Mouse (Mus musculus) liver, embryonic 16.5 days (tissue): ENCODE data around the gene Ubald1. TPM values are rescaled to one million over a fixed set of nuclear protein-coding genes. Genes with fewer than 3 reads are reported as not detected.

ENCODE experiments used
- ATAC-seq: fragments of 200-750 bp; cut with Nextera tagmentation; 2 replicates; pipeline ENCODE4 v1.8.0; 2017; ENCODE audit warnings: low read depth, mild to moderate bottlenecking, moderate number of reproducible peaks, moderate library complexity
- H3K27ac ChIP-seq: fragments of 300-500 bp; sonication (generic); 2 replicates; pipeline ENCODE4 v1.5.1; 2014; ENCODE audit warnings: mild to moderate bottlenecking, low read length
- H3K27me3 ChIP-seq: fragments of 300-500 bp; sonication (generic); 2 replicates; pipeline ENCODE4 v1.6.1; 2014; ENCODE audit warnings: low read depth, low read length, mixed read lengths; ENCODE audit not compliant: control insufficient read depth, insufficient read depth
- H3K36me3 ChIP-seq: fragments of 300-500 bp; sonication (generic); 2 replicates; pipeline ENCODE4 v1.6.1; 2014; ENCODE audit warnings: mild to moderate bottlenecking; ENCODE audit not compliant: control insufficient read depth, insufficient read depth
- H3K4me1 ChIP-seq: fragments of 300-500 bp; sonication (generic); 2 replicates; pipeline ENCODE4 v1.6.1; 2014; ENCODE audit warnings: low read depth, low read length, mixed read lengths; ENCODE audit not compliant: control insufficient read depth
- H3K4me2 ChIP-seq: fragments of 300-500 bp; sonication (generic); 2 replicates; pipeline ENCODE4 v1.6.1; 2014; ENCODE audit warnings: low read depth, low read length, mixed read lengths
- H3K4me3 ChIP-seq: fragments of 300-500 bp; sonication (generic); 2 replicates; pipeline ENCODE4 v1.5.1; 2014; ENCODE audit warnings: low read depth, mild to moderate bottlenecking, low read length
- H3K9ac ChIP-seq: fragments of 300-500 bp; sonication (generic); 2 replicates; pipeline ENCODE4 v1.6.1; 2014; ENCODE audit warnings: low read depth, low read length
- H3K9me3 ChIP-seq: fragments of 300-500 bp; sonication (generic); replicated peaks from 2 replicates; pipeline ENCODE4 v1.6.1; 2016; ENCODE audit warnings: low read length; ENCODE audit not compliant: control insufficient read depth
- WGBS: fragments of 180-500 bp; shearing (Covaris S2); extraction: QIAGEN DNeasy Blood & Tissue Kit; methylation state at CpG from one replicate; pipeline ENCODE4 v1.1.7; 2014; ENCODE audit not compliant: insufficient replicate concordance; 5-methylcytosine and 5-hydroxymethylcytosine counted together
- polyA plus RNA-seq: library from polyadenylated mRNA; unstranded; fragments of >200 nt; fragmentation: Nextera tagmentation; extraction: Ambion mirVana; gene quantifications from 2 replicates; pipeline ENCODE4 v1.2.1, GENCODE M21; 2015

The Ubald1 gene
- polyA plus RNA-seq, 1 experiment from 2014 or later = 13.3 TPM

GRCm38 (mm10) chr16:4866101-4866695, 13.9 kb downstream of the Ubald1 start:
- no peak overlapping the region for H3K4me3 ChIP-seq
- H3K36me3 ChIP-seq = 0 out of 2 replicates have a peak, but pooled peaks cover 3% of the 10 kb centered on the region
- H3K4me2 ChIP-seq = no peak overlapping the region
- H3K9ac ChIP-seq = no peak overlapping the region
- no peak for ATAC-seq
- H3K9me3 ChIP-seq = no peaks in the 10 kb centered on the region
- no peaks in the 10 kb centered on the region for H3K27me3 ChIP-seq
- no peaks in the 10 kb centered on the region; the same call in 1 of the 2 replicates for H3K4me1 ChIP-seq
- WGBS = 50% methylated on average over 7 of the region's 7 CpGs
- H3K27ac ChIP-seq = no peak overlapping the region

- Histone ChIP-seq H3K4me1 (no peaks in the 10 kb centered on the region; the same call in 1 of the 2 replicates), H3K9ac (no peak overlapping the region), H3K4me3 (no peak overlapping the region), H3K9me3 (no peaks in the 10 kb centered on the region), H3K36me3 (no peaks in the 10 kb centered on the region), H3K4me2 (no peak overlapping the region), H3K27me3 (no peaks in the 10 kb centered on the region), H3K27ac (no peak overlapping the region)
- no peak for ATAC-seq
- WGBS = 67% methylated on average over 8 of the region's 8 CpGs
Measured at GRCm38 (mm10) chr16:4863742-4864141, 16.4 kb downstream of the Ubald1 start.

GRCm38 (mm10) chr16:4862863-4863483, 17.1 kb downstream of the Ubald1 start:
- H3K9ac ChIP-seq = no peak overlapping the region
- H3K4me2 ChIP-seq = no peak overlapping the region
- H3K4me3 ChIP-seq = no peak overlapping the region
- no peaks in the 10 kb centered on the region; the same call in 1 of the 2 replicates for H3K4me1 ChIP-seq
- WGBS = 22% methylated on average over 9 of the region's 9 CpGs
- no peak overlapping the region for H3K27ac ChIP-seq
- no peaks in the 10 kb centered on the region for H3K36me3 ChIP-seq
- H3K9me3 ChIP-seq = no peaks in the 10 kb centered on the region
- H3K27me3 ChIP-seq = no peaks in the 10 kb centered on the region
- peak; percentile 69 for ATAC-seq

GRCm38 (mm10) chr16:4861392-4861791, 18.7 kb downstream of the Ubald1 start:
- 50% methylated on average over 10 of the region's 10 CpGs for WGBS
- H3K4me1 ChIP-seq = no peaks in the 10 kb centered on the region; the same call in 1 of the 2 replicates
- no peak overlapping the region for H3K4me2 ChIP-seq
- no peaks in the 10 kb centered on the region for H3K27me3 ChIP-seq
- H3K27ac ChIP-seq = no peak overlapping the region
- 0 out of 2 replicates have a peak, but pooled peaks have one; percentile 27 for ATAC-seq
- H3K4me3 ChIP-seq = no peak overlapping the region
- H3K9me3 ChIP-seq = no peaks in the 10 kb centered on the region
- H3K36me3 ChIP-seq = no peaks in the 10 kb centered on the region
- no peak overlapping the region for H3K9ac ChIP-seq

GRCm38 (mm10) chr16:4855046-4855650, 25.0 kb downstream of the Ubald1 start:
- no peak for ATAC-seq
- H3K36me3 ChIP-seq = no peaks in the 10 kb centered on the region
- H3K27me3 ChIP-seq = no peaks in the 10 kb centered on the region
- no peaks in the 10 kb centered on the region for H3K9me3 ChIP-seq
- no peak overlapping the region for H3K27ac ChIP-seq
- no peaks in the 10 kb centered on the region for H3K4me1 ChIP-seq
- H3K4me3 ChIP-seq = no peak overlapping the region
- 43% methylated on average over 5 of the region's 5 CpGs for WGBS
- no peak overlapping the region for H3K9ac ChIP-seq
- no peak overlapping the region for H3K4me2 ChIP-seq

GRCm38 (mm10) chr16:4850938-4851628, 29.0 kb downstream of the Ubald1 start:
- Histone ChIP-seq H3K27ac (no peak overlapping the region), H3K4me1 (no peaks in the 10 kb centered on the region), H3K9me3 (no peaks in the 10 kb centered on the region), H3K9ac (no peak overlapping the region), H3K4me3 (no peak overlapping the region), H3K4me2 (no peak overlapping the region), H3K36me3 (no peaks in the 10 kb centered on the region), H3K27me3 (no peaks in the 10 kb centered on the region)
- no peak for ATAC-seq
- 62% methylated on average over 5 of the region's 5 CpGs for WGBS

GRCm38 (mm10) chr16:4850361-4850760, 29.8 kb downstream of the Ubald1 start:
- no peak overlapping the region for H3K9ac ChIP-seq
- no peaks in the 10 kb centered on the region for H3K4me1 ChIP-seq
- H3K4me3 ChIP-seq = no peak overlapping the region
- H3K36me3 ChIP-seq = no peaks in the 10 kb centered on the region
- 52% methylated on average over 7 of the region's 7 CpGs for WGBS
- no peaks in the 10 kb centered on the region for H3K27me3 ChIP-seq
- H3K27ac ChIP-seq = no peak overlapping the region
- no peaks in the 10 kb centered on the region for H3K9me3 ChIP-seq
- ATAC-seq = no peak
- no peak overlapping the region for H3K4me2 ChIP-seq

GRCm38 (mm10) chr16:4848090-4848489, 32.0 kb downstream of the Ubald1 start:
- H3K4me2 ChIP-seq = no peak overlapping the region
- 56% methylated on average over 2 of the region's 2 CpGs for WGBS
- H3K4me3 ChIP-seq = no peak overlapping the region
- H3K36me3 ChIP-seq = no peaks in the 10 kb centered on the region
- no peak overlapping the region for H3K27ac ChIP-seq
- no peaks in the 10 kb centered on the region for H3K27me3 ChIP-seq
- no peak overlapping the region for H3K9ac ChIP-seq
- no peaks in the 10 kb centered on the region for H3K9me3 ChIP-seq
- no peak for ATAC-seq
- no peaks in the 10 kb centered on the region for H3K4me1 ChIP-seq

GRCm38 (mm10) chr16:4847041-4847440, 33.1 kb downstream of the Ubald1 start:
- no peaks in the 10 kb centered on the region for H3K9me3 ChIP-seq
- WGBS = 62% methylated on average over 3 of the region's 3 CpGs
- H3K9ac ChIP-seq = no peak overlapping the region
- H3K27ac ChIP-seq = no peak overlapping the region
- H3K4me1 ChIP-seq = no peaks in the 10 kb centered on the region
- no peaks in the 10 kb centered on the region for H3K27me3 ChIP-seq
- no peaks in the 10 kb centered on the region for H3K36me3 ChIP-seq
- no peak overlapping the region for H3K4me2 ChIP-seq
- H3K4me3 ChIP-seq = no peak overlapping the region
- no peak for ATAC-seq
